Mouse (Mus musculus): ENCODE data around the gene Rab37.

The Rab37 gene

DNA sequence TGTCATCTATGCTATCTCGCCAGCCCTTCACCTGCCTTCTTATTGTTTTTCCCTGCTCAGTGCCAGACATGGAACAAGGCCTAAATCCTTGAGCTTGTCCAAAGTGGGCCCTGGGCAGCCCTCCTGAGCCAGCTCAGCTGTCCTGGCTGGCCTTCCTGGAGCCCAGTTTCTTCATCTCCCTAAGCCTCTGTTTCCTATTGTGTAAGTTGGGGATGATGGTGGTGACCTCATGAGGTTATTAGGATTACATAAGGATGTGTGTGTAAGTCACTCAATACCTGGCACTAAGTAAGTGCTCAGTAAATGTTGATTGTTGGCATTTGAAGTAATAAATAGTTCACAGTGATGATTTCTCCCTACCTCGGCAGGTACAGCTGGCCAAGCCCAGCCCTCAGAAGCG lies 75.5 kb downstream of the Rab37 start:
- no peak for DNase-seq (ENCODE audit: low spot score)

DNA sequence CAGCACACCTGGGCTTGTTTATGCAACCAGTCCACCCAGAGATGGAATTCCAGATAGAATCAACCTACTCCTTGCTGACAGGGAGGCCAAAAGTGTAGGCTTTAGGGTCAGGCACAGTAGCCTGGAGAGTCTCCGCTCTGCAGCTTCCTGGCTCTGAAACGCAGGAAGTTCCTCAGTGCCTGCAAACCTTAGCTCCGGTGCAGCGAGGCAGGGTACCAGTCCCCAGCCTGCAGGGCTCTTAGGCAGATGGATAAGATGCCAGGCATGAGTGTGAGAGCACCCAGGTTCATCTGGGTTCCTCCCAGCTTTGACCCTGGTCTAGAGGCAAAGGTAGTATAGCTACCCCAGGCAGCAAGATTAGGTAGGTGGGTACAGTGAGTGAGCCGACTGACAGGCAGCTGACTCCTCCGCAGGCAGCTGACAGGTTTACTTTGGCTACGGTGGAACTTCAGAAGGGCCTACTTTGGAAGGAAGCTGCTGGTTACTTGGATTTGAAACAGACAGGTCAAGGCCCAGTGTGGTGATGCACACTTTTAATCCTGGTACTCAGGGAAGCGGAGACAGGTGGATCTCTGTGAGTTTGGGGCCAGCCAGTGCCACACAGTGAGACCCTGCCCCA lies 76.5 kb downstream of the Rab37 start:
- DNase-seq (ENCODE audit: low spot score): no peak

DNA sequence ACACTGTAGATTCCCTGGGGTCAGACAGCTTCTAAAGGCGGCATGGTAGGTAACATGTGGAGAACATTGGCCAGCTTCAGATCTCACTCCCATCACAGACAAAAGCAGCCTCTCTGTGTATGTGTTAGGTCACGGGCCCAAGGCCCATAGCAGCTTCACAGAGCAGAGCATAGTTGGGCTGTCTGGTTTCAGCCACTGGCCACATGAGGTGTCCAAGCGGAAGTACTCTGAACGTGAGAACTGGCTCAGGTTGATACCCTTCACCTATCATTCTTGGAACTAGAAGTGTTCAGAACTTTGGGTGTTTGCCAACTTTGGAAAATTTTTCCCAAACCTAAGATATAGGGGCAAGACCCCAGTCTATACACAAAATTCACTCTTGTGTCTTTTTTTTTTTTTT lies 78.2 kb downstream of the Rab37 start:
- no peak for DNase-seq (ENCODE audit: low spot score)

DNA sequence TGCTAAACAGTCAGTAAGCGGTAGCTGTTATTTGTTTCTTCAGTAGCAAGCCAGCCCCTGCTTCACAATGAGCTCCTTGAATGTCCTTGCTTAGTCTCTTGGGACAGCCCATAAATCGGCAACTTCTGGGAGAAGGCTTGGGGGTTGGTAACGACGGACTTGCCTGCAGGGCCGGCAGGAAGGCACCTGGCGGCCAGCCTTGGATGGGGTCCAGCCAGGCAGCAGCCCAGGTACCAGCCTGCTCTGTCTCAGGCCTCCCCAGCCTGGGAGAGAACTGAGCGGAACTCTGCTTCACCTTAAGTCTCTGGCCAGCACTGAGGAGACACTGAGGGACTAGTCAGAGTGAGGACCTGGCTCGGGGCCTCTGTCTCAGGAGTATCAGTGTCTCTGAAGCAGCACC lies 79.9 kb downstream of the Rab37 start:
- DNase-seq (ENCODE audit: low spot score): peak; percentile 56

DNA sequence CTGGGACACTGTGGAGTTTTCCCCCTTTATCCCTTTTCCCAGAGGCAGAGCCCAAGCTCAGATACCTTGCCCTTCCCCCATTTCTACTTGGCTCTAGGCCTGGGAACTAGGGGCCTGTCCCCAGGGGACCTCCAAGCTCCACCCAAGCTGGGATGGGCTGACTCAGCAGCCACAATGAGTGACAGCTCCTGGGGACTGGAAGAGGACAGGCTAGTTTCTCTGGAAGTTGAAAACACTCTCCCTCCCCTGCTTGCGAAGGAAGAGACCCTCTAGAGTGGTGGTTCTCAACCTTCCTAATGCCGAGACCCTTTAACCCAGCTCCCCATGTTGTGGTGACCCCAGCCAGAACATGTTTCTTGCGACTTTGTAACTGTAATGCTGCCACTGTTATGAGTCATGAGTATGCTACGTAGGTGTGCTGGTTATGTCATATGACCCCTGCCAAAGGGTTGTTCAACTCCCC lies 81.6 kb downstream of the Rab37 start:
- DNase-seq (ENCODE audit: low spot score): peak; percentile 65

DNA sequence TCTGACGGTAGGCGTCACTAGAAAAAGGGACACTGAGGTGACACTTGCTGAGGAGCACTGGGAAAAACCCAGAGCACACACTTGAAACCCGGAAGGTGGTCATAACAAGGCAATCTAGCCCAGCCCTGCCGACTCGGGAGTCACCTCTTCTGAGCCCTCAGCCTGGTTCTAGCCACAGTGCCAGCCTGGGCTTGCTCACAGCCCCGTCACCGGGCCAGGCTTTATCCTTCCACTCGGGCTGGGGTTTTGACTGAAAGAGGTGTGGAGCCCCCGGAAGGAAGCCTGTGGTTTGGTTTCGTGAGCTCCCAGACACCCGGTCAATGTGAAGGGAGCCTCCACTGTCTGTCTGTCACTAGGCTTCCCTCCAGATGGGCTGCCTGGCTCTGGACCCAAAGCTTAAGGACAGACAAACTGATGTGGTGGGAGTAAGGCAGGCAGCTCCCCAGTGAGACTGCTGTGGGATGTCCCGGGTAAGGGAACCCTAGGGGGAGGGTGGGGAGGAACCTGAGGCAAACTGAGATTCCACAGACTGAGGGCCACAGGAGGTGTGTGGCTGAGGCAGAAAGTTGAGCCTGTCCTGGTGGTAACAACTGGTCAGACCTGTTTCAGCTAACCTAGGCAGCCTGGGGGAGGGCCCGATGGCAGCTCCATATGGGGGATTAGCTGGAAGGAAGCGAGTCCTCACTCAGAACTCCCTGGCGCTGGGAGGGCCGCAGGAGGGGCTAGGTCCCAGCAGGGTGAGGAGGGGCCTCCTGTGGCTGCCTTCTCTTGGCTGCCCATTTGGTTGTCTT lies 82.5 kb downstream of the Rab37 start:
- DNase-seq (ENCODE audit: low spot score): peak; percentile 76

DNA sequence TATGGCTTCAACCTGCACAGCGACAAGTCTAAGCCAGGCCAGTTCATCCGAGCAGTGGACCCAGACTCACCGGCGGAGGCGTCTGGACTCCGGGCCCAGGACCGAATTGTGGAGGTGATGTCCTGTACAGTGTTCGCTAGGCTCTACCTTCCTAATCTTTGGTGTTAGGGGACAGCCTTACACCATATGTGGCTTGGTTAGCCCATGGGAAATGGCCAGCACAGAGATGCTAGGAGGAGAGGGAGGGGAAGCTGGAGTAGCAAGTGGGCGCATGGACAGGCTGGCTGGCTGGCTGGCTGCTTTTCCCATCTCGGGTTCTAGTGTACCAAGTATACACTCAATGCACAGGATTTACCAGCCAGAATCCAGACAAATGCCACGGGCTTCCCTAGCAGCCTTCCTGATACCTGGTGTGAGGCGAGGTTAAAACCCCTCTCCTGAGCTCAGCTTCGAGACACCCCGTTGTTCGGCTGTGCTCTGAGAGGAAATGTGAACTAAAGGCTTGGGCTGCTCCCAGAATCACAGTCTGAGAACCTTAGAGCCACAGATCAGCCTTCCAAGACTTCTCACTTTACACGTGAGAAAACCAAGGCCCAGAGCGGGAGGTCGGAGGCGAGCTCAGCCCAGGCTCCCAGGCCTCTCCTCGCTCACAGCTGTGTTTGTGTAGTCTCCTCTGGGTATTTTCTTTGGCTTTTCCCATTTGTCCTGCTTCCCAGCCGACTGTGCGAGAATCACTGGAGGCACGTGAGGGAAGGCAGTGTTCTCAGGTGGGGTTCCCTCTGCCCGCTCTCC lies 85.4 kb downstream of the Rab37 start:
- DNase-seq (ENCODE audit: low spot score): no peak

DNA sequence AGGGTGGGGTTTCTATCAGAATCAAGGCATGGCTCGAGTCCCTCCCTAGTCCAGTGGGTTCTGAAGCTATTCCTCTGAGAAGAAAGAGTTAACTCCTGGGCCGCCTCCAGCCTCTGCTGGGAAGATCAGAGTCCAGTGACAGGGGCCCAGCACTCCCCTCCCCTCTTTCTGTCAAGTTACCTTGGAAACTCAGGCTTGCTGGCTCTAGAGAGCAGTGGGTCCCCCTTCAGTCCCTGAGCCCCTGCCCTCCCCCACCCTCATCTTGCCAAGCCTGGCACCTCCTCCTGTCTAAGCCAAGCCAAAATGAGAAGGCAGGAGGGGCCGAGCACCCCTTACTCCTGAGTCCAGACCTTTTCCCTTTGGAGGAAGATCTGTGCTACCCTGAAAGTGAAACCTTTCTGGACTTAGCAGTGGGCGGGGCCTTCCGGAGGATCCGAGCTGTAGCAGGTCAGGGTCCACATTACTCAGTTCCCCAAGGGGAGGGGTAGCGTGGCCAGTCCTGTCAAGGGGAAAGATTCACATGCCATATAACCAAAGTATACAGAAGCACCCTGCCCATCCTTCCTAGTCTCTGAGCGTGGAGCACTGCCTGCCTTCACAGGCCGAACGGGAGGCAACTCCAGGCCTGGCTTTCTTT lies 86.4 kb downstream of the Rab37 start:
- no peak for DNase-seq (ENCODE audit: low spot score)

DNA sequence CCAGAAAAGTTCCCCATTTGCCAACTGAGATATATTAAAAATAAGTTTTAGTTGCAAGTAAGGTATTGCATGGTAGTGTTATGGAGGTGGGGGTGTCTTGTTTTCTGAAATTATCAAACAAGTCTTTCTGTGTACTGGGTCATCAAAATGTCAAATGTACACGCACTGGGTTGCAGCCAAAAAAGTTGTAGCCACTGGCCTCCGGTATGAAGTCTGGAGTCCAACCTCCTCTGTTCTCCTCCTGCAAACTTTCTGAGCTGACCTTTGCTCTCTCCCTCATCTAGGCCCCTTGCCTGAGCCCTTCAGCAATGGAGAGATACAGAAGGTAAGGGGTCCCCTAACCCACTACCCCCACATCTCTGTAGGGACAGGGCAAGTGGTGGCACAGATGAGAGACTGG lies 87.5 kb downstream of the Rab37 start:
- no peak for DNase-seq (ENCODE audit: low spot score)

DNA sequence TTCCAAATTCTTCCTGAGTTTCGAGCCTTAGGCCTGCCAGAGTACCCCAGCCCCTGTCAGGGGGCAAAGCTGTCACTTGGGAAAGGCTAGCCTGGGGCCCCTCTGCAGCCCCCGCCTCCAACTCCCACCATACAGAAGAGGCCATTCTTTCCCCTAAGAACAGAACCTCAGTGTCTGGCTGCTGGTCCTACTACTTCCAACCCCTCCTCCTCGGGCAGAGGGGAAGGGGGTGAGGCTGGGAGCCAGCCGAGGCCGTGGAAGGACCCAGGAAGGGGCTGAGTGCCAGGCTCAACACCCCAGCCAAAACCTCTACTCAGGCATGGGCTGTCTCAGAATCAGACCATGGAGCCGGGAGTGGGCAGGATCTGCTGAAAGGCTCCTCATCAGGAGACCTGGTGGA lies 88.0 kb downstream of the Rab37 start:
- DNase-seq (ENCODE audit: low spot score): no peak

DNA sequence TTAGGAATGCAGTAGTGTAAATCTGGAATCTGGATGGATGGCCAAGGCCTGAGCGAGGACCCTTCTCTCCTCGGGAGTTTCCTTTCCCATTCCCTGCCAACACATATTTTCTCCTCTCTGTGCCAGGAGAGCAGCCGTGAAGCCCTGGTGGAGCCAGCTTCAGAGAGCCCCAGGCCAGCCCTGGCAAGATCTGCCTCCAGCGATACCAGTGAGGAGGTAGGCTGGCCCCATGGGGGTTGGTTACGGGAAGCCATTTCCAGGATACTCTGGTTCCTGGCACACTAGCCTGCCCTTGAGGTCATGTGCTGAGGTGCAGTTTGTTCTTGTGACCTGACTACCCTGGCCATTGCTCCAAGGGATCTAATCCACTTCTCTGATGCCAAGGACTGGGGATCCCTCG lies 88.7 kb downstream of the Rab37 start:
- DNase-seq (ENCODE audit: low spot score): no peak

DNA sequence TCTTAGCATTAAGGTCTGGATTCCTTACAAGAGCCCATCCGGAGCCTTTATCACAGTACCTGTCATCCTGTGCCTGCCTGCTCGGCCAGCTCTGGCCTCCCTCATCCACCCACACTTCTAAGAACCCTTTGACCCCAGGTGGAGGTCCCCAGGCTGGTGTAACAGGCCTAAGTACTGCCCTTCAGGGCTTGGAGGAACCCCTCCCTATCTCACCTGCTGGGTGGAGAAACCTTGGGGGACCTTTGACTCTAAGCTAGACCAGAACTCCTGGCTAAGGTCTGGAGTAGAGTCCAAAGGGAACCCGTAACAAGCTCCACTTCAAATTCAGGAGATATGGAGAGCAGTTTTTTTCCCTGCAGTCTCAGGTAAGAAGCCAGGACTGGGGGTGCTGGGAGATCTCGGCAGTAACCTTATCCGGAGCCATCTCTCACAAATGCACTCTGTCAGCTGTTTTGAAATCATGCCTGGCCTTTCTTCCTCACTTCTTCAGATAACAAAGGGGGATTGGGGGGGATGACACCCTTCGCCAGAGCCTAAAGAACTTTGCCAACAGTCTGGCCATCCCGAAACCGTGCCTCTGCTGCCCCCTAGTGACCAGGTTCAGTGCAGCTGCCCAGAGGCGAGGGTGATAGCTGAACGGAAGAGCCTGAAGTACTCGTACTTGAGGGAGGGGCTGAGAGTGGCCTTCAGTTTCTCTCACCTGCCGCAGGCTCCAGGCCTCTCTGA lies 90.8 kb downstream of the Rab37 start:
- peak; percentile 88 for DNase-seq (ENCODE audit: low spot score)

DNA sequence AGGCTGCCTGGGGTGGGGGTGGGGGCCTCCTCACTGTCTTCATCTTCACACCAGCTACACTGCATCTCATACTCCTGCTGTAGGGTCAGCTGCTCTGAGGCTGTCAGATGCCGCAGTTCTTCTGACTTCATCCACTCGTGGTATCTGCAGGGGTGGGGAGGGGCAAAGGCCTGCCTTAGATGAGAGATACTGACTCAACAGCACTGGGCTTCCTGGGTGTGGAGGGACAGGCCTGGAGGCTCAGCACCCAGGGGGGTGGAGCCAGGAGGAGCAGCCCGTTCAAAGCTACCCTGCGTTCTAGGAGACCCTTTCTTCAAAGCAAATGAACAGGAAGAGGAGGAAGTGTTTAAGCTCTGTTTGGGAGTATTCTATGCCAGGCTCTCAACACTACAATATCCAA lies 93.7 kb downstream of the Rab37 start:
- DNase-seq (ENCODE audit: low spot score): no peak

DNA sequence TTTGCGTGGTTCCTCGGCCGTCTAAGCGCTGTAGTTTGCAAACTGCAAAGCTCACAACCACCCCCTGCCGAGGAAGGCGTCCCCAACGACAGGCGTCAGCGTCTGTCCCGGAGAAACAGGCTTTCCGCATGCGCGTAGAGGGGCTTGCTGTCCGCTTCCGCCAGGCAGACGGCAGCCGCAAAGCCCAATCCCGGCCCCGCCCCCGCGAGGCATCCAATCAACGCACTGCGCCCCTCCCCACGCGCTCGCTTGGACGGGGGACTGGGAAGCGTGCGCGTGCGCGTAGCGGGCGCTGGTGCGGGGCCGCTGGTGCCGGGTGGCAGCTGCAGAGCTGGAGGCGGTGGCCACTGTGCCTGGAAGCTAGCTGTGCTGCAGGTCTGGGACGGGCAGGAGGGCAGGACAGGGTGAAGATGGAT lies 96.0 kb downstream of the Rab37 start, which contains the start of gene Tmem104:
Gene Tmem104 (plus strand): TSS at position 264 of the 416 bp plus-strand sequence.
- peak; percentile 100 for DNase-seq (ENCODE audit: low spot score)

DNA sequence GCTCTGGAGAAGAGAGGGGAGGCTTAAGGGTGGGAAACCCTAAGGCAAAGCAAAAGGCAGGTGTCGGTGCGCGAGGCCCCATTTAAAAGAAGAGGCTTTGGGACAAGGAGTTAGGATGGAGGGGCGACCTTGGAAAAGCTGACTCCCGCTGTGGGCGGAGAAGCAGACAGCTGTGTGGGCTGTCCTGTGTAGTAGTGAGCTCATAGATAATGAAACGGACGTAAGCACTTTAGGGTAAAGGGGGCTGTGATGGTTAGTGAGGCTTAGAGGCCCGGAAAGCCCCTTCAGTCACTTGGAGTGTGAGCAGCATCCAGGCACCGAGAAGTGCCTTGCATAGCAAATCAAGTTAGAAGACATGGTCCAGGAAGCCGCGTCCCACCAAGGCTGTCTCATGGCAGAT lies 96.5 kb downstream of the Rab37 start, which contains the start of gene Nat9:
Gene Nat9 (minus strand): TSS at position 167 of the 400 bp plus-strand sequence.
- no peak for DNase-seq (ENCODE audit: low spot score)

DNA sequence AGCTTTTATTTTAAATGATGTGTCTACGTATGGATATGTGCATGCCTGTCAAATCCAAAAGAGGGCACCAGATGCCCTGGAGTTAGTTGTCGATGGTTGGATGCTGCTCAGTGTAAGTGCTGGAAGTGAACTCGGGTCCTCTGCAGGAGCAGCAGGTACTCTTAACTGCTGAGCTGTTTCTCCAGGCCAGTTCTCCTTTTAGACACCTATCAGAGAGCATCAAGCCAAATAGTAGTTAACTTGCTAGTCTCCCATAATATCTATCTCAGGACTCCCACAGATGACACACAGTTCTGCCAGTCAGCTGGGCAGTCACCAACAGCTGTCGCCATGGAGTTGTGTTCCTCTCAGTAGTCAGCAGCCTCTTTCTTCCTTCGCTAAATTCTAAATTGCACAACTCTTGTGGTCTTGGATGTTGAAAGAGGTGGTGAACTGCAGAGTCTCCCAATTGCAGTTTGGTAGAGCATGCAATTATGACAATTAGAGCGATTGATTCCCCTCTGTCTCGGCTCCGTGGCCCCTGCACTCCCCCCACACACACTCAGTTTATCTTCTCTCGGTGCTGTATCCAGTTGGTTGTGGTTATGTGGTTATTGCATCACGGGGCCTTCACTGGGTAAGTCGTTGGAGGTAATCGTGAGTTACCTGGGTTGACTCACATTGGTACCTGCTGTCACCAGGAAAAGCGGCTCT lies 97.5 kb downstream of the Rab37 start:
- DNase-seq (ENCODE audit: low spot score): no peak

DNA sequence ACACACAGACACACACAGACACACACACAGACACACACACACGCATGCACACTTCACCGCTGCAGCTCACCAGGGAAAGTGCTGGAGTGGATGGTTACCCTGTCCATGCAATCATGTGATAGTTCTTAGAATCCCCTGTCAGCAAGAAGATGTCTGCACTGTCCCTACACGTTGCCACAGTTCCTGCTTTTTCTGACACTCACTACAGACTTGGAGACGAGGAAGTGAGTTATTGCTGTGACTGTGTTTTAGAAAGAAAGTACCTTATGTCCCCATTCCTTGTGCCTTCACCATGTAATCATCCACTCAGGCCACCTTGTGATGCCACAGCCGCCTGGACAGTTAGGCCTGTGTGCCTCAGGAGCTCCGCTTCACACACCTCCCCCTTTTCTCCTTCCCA lies 98.1 kb downstream of the Rab37 start:
- no peak for DNase-seq (ENCODE audit: low spot score)

DNA sequence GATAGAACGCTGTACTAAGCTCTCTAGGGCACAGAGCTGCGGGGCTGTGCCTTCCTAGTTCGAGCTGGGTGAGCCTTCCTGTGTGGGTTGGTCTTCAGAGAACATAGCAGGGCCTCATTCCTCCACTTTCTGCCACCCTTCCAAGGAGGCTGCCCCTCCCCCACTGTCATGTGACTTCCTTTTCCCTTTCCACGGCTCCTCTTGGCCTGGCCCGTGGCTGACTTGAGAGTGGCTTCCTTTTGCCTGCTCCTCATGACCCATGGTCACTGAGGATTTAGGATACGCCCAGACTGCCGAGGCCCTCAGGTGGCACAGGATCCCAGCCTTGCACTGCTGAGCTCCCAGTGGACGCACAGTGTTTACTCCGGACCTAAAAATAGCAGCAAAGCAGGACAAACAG lies 100.9 kb downstream of the Rab37 start:
- peak; percentile 67 for DNase-seq (ENCODE audit: low spot score)

DNA sequence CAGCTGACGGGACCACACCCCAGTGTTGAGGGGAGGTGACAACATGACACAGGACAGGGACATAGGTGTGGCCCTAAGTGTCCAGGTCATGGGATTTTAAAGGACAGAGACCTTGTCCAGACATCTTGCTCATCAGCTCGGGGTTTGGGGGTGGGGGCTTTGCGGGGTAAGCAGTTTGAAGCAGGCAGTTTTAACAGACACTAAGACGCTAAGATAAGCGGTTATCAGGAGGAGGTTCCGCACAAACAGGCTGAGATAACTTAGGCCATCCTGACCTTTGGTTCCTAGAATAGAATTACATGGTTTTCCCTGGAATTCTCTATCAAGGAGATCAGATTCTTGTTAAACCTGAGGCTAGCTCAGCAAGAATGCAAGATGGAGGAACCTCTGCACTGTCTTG lies 103.5 kb downstream of the Rab37 start:
- DNase-seq (ENCODE audit: low spot score): no peak

DNA sequence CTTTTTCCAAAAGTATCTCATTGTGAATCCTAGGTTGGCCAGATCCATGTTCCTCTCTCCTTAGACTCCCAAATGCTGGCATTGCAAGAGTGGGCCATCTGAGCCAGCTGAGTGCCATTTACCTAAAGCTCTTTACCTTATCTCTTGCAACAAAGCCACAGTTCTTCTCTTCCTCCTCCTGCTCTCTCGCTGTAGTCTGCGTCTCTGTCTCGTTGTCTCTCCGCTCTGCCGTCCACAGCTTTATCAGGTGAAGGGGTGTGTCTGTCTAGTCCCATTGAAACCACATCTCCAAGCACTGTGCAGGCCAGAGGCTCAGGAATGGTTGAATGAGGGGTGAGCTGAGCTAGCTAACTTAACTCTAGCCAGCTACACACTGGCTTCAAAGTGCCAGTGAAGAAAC lies 104.7 kb downstream of the Rab37 start:
- DNase-seq (ENCODE audit: low spot score): no peak

DNA sequence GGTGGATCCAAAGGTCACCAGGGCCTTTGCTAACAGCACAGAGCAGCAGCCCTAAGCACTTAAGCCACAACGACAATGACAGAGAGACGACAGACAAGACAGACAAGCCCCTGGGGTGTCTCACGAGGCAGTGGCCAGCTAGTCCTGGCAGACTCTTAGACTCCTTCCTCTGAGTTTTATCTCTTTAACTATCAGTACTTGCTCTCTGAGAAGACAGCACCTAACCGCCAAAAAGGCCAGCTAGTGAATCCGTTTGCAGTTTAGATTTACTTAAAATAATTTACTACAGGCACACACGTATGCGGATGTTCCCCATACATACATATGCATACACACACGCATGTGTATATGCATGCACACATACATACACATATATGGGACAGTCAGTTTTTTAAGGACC lies 106.3 kb downstream of the Rab37 start:
- no peak for DNase-seq (ENCODE audit: low spot score)

All from urinary bladder, postnatal 14 days (tissue).